Mouse (Mus musculus): ENCODE data around the gene Gm12886.

Gm12886 gene

DNA sequence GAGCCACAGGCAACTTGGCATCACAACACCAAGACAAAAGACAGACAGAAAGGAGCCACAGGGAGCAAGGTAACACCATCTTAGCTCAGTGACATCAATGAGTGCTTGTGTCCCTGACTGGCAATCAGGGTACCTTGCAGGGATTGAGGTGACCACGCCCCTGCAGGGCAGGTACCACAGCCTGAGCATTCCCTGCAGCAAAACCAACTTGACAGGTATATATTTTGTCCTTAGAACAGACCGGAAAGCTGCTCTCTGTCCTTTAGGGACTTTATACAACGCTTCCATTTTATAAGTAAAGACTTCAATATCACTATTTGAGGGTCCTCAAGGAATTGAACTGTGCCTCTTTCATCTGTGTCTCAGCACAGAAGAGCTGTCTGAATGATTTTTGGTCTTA is at the start of gene Gm12886:
Gene Gm12886, minus strand, starts transcription at position 101 of the 400 bp plus-strand sequence.
- in situ Hi-C loops (cut with MboI, MseI) = no loop called here

Data from T-helper 1 cell (primary cell).